Mouse (Mus musculus): ENCODE data around the gene Sema7a.

Gene Sema7a

GRCm38 (mm10) chr9:58011027-58011426 lies 71.1 kb downstream of the Sema7a start:
- peak; percentile 88 for DNase-seq (ENCODE audit: low read depth, low spot score)

GRCm38 (mm10) chr9:58011552-58011951 lies 71.6 kb downstream of the Sema7a start:
- DNase-seq (ENCODE audit: low read depth, low spot score) = no peak
